Mouse (Mus musculus): ENCODE results near the gene Uhrf1bp1l. TPM values are rescaled to one million over a fixed set of nuclear protein-coding genes. Genes with fewer than 3 reads are reported as not detected.
"Not testable (repeated sequence)": the region's sequence is repeated elsewhere in the genome, so short reads cannot be mapped to it uniquely, and the experiment has no call there.

The Uhrf1bp1l gene
- polyA plus RNA-seq (2014; fragmentation: Nextera tagmentation; extraction: Ambion mirVana), result 24.6 and 27.6 TPM in 2 replicates

DNA sequence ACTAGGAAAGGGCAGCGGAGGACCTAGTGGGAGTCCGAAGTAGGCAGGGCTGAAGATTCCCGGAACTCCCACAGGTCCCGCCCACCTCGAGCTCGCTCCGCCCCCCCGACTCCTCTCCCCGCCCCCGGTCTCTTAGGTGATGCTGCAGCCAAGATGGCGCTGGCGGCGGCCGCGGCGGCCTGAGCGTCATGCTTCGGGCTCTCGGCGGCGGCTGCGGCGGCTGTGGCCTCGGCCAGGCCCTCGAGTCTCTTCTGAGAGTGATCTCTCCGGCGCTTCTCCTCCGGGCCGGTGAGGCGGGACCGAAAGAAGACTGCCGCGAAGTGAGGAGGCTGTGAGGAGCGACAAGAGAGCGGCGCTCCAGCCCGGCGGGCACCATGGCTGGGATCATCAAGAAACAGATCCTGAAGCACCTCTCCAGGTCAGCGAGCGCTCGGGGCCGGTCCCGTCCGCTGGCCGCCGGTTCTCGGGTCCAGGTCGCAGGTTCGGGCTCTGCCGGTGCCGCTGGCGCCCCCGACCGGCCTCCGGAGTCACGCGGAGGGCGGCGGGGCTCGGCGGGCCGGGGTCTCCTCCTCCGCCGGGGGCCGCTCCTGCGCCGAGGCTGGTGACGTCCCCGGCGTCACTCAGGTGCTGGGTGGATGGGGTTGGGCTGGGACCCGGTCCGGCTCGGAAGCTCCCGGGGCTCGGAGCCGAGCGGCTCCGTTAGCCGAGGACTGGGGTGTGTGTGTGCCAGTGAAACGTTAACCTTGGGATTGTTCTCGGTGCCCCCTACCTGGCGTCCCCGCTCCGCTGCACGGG is at the start of gene Uhrf1bp1l:
Gene Uhrf1bp1l (plus strand): TSS at position 121 of the 795 bp plus-strand sequence.
- Histone ChIP-seq H3K27me3 (ENCODE audit: control insufficient read depth, insufficient read depth, low read length) (no peaks in the 10 kb centered on the region), H3K4me3 (ENCODE audit: low read depth, low read length) (peak within 1 kb of the TSS; percentile 88), H3K9ac (replicated peaks; ENCODE audit: low read length) (peak within 1 kb of the TSS; percentile 95), H3K36me3 (replicated peaks; ENCODE audit: control insufficient read depth, insufficient read depth, low read depth, low read length) (no peaks in the 10 kb centered on the region), H3K4me1 (ENCODE audit: control insufficient read depth, insufficient read depth, low read length) (no peaks in the 10 kb centered on the region), H3K9me3 (replicated peaks; ENCODE audit: control insufficient read depth, low read length) (no peaks in the 10 kb centered on the region), H3K27ac (replicated peaks; ENCODE audit: low read depth, low read length) (peak within 1 kb of the TSS; percentile 80), H3K4me2 (ENCODE audit: low read depth, low read length) (peak within 1 kb of the TSS; percentile 58)
- ATAC-seq (replicated peaks; ENCODE audit: insufficient number of reproducible peaks, low FRiP score, low TSS enrichment, low read depth) (peak; percentile 94), DNase-seq (ENCODE audit: low spot score) (peak; percentile 95)
- WGBS, result under 1% methylated on average over 83 of the region's 85 CpGs

DNA sequence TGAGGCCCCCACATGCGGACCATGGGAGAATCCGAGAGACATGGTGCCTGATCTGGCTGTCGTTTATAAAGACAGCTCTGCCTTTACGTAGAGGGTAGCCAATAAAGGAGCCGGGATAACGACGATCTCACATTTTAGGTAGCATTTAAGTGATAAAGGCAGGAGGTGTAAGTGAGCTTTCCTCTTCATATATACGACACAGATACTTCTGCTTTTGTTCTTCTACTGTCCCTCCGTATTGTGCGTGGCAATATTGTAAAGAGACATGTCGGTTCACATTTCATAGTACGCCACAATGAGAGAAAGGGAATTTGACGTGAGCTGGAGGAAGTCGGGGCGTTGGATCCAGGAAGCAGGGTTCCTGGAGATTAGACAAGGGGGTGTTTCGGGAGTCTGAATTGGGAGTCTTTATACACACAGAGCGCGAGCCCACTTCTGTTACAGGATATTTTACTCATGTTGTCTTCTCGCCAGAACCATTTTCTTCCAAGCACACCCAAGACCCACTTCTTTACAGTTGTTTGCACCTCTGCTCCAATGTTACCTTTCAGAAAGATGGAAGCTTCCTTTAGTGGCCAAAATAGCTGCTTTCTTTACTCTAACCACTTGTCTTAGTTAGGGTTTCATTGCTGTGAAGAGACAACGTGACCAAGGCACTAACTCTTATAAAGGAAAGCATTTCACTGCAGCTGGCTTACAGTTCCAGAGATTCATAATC is 49.4 kb upstream of the Uhrf1bp1l start:
- Histone ChIP-seq H3K4me3 (ENCODE audit: low read depth, low read length) (no peak overlapping the region), H3K4me2 (ENCODE audit: low read depth, low read length) (no peak overlapping the region), H3K27ac (replicated peaks; ENCODE audit: low read depth, low read length) (no peak overlapping the region), H3K27me3 (ENCODE audit: control insufficient read depth, insufficient read depth, low read length) (no peaks in the 10 kb centered on the region), H3K9ac (replicated peaks; ENCODE audit: low read length) (no peak overlapping the region), H3K9me3 (replicated peaks; ENCODE audit: control insufficient read depth, low read length) (no peaks in the 10 kb centered on the region), H3K4me1 (ENCODE audit: control insufficient read depth, insufficient read depth, low read length) (no peaks in the 10 kb centered on the region), H3K36me3 (replicated peaks; ENCODE audit: control insufficient read depth, insufficient read depth, low read depth, low read length) (no peaks in the 10 kb centered on the region)
- ATAC-seq (replicated peaks; ENCODE audit: insufficient number of reproducible peaks, low FRiP score, low TSS enrichment, low read depth), result no peak
- 83% methylated on average over 20 of the region's 20 CpGs for WGBS
- no peak for DNase-seq (ENCODE audit: low spot score)

DNA sequence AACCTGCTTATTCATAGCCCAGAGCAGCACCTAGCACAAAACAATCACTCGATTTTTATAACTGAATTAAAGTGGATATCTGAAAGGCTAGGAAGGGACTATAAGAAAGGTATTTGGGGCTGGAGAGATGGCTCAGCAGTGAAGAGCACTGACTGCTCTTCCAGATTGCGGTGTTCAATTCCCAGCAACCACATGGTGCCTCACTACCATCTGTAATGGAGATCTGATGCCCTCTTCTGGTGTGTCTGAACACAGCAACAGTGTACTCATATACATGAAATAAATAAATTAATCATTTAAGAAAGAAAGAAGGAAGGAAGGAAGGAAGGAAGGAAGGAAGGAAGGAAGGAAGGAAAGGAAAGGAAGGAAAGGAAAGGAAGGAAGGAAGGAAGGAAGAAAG is 48.5 kb upstream of the Uhrf1bp1l start:
- not testable (repeated sequence) for H3K27me3 ChIP-seq (ENCODE audit: control insufficient read depth, insufficient read depth, low read length); H3K9me3 ChIP-seq (replicated peaks; ENCODE audit: control insufficient read depth, low read length); H3K4me1 ChIP-seq (ENCODE audit: control insufficient read depth, insufficient read depth, low read length); ATAC-seq (replicated peaks; ENCODE audit: insufficient number of reproducible peaks, low FRiP score, low TSS enrichment, low read depth); H3K4me2 ChIP-seq (ENCODE audit: low read depth, low read length); H3K36me3 ChIP-seq (replicated peaks; ENCODE audit: control insufficient read depth, insufficient read depth, low read depth, low read length); H3K9ac ChIP-seq (replicated peaks; ENCODE audit: low read length); DNase-seq (ENCODE audit: low spot score); H3K27ac ChIP-seq (replicated peaks; ENCODE audit: low read depth, low read length); H3K4me3 ChIP-seq (ENCODE audit: low read depth, low read length)
- 72% methylated on average over 2 of the region's 2 CpGs for WGBS

DNA sequence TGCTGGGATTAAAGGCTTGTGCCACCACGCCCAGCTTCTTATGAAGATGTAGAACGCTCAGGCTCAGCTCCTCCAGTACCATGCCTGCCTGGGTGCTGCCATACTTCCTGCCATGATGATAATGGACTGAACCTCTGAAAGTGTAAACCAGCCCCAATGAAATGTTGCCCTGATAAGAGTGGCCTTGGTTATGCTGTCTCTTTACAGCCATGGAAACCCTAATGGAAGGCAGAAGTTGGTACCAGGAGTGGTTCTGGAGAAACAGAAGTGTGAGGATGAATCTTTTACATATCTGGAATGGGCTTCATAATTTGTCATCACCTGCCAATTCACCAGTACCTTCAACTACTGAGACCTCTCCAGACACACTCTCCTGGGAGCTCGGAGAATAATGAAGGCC is 46.8 kb upstream of the Uhrf1bp1l start:
- ATAC-seq (replicated peaks; ENCODE audit: insufficient number of reproducible peaks, low FRiP score, low TSS enrichment, low read depth), result no peak
- no peaks in the 10 kb centered on the region for H3K4me1 ChIP-seq (ENCODE audit: control insufficient read depth, insufficient read depth, low read length)
- no peak overlapping the region for H3K27ac ChIP-seq (replicated peaks; ENCODE audit: low read depth, low read length)
- no peak overlapping the region for H3K4me2 ChIP-seq (ENCODE audit: low read depth, low read length)
- H3K9me3 ChIP-seq (replicated peaks; ENCODE audit: control insufficient read depth, low read length), result no peaks in the 10 kb centered on the region
- no peak overlapping the region for H3K9ac ChIP-seq (replicated peaks; ENCODE audit: low read length)
- no peaks in the 10 kb centered on the region for H3K36me3 ChIP-seq (replicated peaks; ENCODE audit: control insufficient read depth, insufficient read depth, low read depth, low read length)
- no peak for DNase-seq (ENCODE audit: low spot score)
- H3K27me3 ChIP-seq (ENCODE audit: control insufficient read depth, insufficient read depth, low read length), result no peaks in the 10 kb centered on the region
- 97% methylated on average over 3 of the region's 3 CpGs for WGBS
- H3K4me3 ChIP-seq (ENCODE audit: low read depth, low read length), result no peak overlapping the region

DNA sequence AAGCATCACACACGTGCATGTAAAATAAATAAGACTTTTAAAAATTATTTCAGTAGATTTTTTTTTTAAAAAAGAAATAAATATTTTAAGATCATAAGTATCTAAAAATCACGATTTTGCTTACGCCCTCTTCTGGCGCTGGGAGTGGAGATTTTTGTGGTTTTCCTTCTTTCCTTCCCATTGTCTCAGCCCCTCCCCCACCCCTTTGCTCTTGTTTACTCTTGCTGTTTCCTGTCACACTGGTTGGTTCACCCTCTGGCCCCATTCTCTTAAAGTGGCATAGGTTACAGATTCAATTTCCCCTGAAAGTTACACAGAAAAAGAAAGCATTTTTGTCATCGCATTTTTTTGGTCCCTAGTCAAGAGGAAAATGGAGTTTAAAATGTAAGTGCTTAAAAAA is 41.7 kb upstream of the Uhrf1bp1l start:
- ATAC-seq (replicated peaks; ENCODE audit: insufficient number of reproducible peaks, low FRiP score, low TSS enrichment, low read depth) (no peak), DNase-seq (ENCODE audit: low spot score) (peak; percentile 42)
- 46% methylated on average over 5 of the region's 5 CpGs for WGBS
- Histone ChIP-seq H3K4me3 (ENCODE audit: low read depth, low read length) (no peak overlapping the region), H3K36me3 (replicated peaks; ENCODE audit: control insufficient read depth, insufficient read depth, low read depth, low read length) (no peaks in the 10 kb centered on the region), H3K27ac (replicated peaks; ENCODE audit: low read depth, low read length) (no peak overlapping the region), H3K9ac (replicated peaks; ENCODE audit: low read length) (no peak overlapping the region), H3K4me2 (ENCODE audit: low read depth, low read length) (no peak overlapping the region), H3K4me1 (ENCODE audit: control insufficient read depth, insufficient read depth, low read length) (no peaks in the 10 kb centered on the region), H3K9me3 (replicated peaks; ENCODE audit: control insufficient read depth, low read length) (no peaks in the 10 kb centered on the region), H3K27me3 (ENCODE audit: control insufficient read depth, insufficient read depth, low read length) (no peaks in the 10 kb centered on the region)

DNA sequence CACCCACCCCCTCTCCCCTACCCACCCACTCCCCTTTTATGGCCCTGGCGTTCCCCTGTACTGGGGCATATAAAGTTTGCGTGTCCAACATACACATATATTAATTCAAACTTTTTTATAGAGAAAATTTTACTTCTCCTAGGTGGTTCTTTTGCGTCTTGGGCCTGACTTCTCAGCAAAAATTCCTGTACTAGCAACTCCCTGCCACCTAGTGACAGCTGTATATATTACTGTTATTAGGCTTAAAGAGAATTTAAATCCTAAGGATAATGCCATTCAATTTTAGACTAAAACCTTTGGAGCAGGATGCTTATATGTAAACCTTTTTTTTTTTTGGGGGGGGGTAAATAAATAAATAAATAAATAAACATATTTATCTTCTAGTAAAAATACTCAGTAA is 37.4 kb upstream of the Uhrf1bp1l start:
- ATAC-seq (replicated peaks; ENCODE audit: insufficient number of reproducible peaks, low FRiP score, low TSS enrichment, low read depth), result no peak
- 85% methylated on average over 3 of the region's 3 CpGs for WGBS
- H3K9me3 ChIP-seq (replicated peaks; ENCODE audit: control insufficient read depth, low read length), result no peaks in the 10 kb centered on the region
- no peaks in the 10 kb centered on the region for H3K36me3 ChIP-seq (replicated peaks; ENCODE audit: control insufficient read depth, insufficient read depth, low read depth, low read length)
- H3K27me3 ChIP-seq (ENCODE audit: control insufficient read depth, insufficient read depth, low read length), result no peaks in the 10 kb centered on the region
- H3K9ac ChIP-seq (replicated peaks; ENCODE audit: low read length), result no peak overlapping the region
- H3K4me3 ChIP-seq (ENCODE audit: low read depth, low read length), result no peak overlapping the region
- no peak overlapping the region for H3K4me2 ChIP-seq (ENCODE audit: low read depth, low read length)
- H3K27ac ChIP-seq (replicated peaks; ENCODE audit: low read depth, low read length), result no peak overlapping the region
- no peak for DNase-seq (ENCODE audit: low spot score)
- H3K4me1 ChIP-seq (ENCODE audit: control insufficient read depth, insufficient read depth, low read length), result no peaks in the 10 kb centered on the region

DNA sequence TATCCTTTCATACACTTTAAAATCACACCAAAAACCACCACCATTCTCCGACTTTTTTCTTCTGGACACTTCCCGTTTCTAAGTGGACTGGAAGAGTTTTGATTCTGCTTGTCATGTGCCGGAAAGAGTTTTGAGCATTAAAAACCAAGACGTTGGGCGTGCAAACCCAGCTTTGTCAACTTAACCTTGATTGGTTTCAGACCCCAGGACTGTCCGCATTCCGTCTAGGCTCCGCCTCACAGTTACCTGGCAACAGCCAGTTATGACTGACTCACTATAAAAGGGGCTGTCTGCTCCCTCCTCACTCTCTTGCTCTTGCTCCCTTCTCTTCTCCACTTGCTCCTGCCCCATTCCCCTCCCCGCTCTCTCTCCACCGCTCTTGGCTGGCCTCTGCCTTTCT is 36.1 kb upstream of the Uhrf1bp1l start:
- no peaks in the 10 kb centered on the region for H3K36me3 ChIP-seq (replicated peaks; ENCODE audit: control insufficient read depth, insufficient read depth, low read depth, low read length)
- 34% methylated on average over 10 of the region's 10 CpGs for WGBS
- DNase-seq (ENCODE audit: low spot score) (peak; percentile 62), ATAC-seq (replicated peaks; ENCODE audit: insufficient number of reproducible peaks, low FRiP score, low TSS enrichment, low read depth) (peak; percentile 66; the same call in 1 of the 2 replicates)
- H3K27me3 ChIP-seq (ENCODE audit: control insufficient read depth, insufficient read depth, low read length), result no peaks in the 10 kb centered on the region
- no peak overlapping the region for H3K4me2 ChIP-seq (ENCODE audit: low read depth, low read length)
- H3K9ac ChIP-seq (replicated peaks; ENCODE audit: low read length), result no peak overlapping the region
- no peak overlapping the region for H3K27ac ChIP-seq (replicated peaks; ENCODE audit: low read depth, low read length)
- no peaks in the 10 kb centered on the region for H3K4me1 ChIP-seq (ENCODE audit: control insufficient read depth, insufficient read depth, low read length)
- H3K9me3 ChIP-seq (replicated peaks; ENCODE audit: control insufficient read depth, low read length), result no peaks in the 10 kb centered on the region
- no peak overlapping the region for H3K4me3 ChIP-seq (ENCODE audit: low read depth, low read length)

DNA sequence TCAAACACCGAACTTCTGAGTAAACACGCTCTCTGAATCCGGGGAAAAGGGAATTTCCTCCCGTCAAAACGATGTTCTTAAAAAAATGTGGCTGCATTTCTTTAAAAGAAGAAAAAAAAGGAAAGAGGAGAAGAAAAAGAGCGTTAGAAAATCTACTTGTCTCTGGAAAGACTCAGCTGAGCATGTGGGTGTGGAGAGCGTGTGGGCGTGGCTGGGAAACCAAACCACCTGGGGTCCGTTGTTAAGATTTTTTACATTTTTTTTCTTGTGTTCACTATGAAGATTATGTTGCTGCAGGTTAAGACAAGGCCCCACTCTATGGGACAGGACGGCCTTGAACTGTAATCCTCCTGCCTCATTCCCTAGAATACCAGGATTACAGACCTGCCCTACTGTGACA is 29.9 kb upstream of the Uhrf1bp1l start:
- no peak overlapping the region for H3K9ac ChIP-seq (replicated peaks; ENCODE audit: low read length)
- ATAC-seq (replicated peaks; ENCODE audit: insufficient number of reproducible peaks, low FRiP score, low TSS enrichment, low read depth) (no peak), DNase-seq (ENCODE audit: low spot score) (no peak)
- no peak overlapping the region for H3K27ac ChIP-seq (replicated peaks; ENCODE audit: low read depth, low read length)
- H3K9me3 ChIP-seq (replicated peaks; ENCODE audit: control insufficient read depth, low read length), result no peaks in the 10 kb centered on the region
- no peaks in the 10 kb centered on the region for H3K36me3 ChIP-seq (replicated peaks; ENCODE audit: control insufficient read depth, insufficient read depth, low read depth, low read length)
- no peak overlapping the region for H3K4me2 ChIP-seq (ENCODE audit: low read depth, low read length)
- no peaks in the 10 kb centered on the region for H3K4me1 ChIP-seq (ENCODE audit: control insufficient read depth, insufficient read depth, low read length)
- no peaks in the 10 kb centered on the region for H3K27me3 ChIP-seq (ENCODE audit: control insufficient read depth, insufficient read depth, low read length)
- H3K4me3 ChIP-seq (ENCODE audit: low read depth, low read length), result no peak overlapping the region
- WGBS, result 93% methylated on average over 10 of the region's 10 CpGs

Data from embryonic facial prominence, embryonic 11.5 days (tissue).